Mouse (Mus musculus) lung, postnatal 0 days (tissue): ENCODE results near the gene Lrguk.

Experiments used
- CTCF ChIP-seq: IDR thresholded peaks from 2 replicates; pipeline ENCODE4 v1.5.1; 2016; ENCODE audit warnings: antibody characterized with exemption, mild to moderate bottlenecking
- EP300 ChIP-seq: IDR thresholded peaks from 2 replicates; pipeline ENCODE4 v1.6.1; 2016; ENCODE audit warnings: antibody characterized with exemption, mild to moderate bottlenecking, control low read depth

GRCm38 (mm10) chr6:34168834-34169233 is 139.6 kb downstream of the Lrguk start:
- TF ChIP-seq CTCF, result no peak
- TF ChIP-seq EP300, result no peak
